Mouse (Mus musculus) heart, embryonic 12.5 days (tissue): ENCODE data around the gene G430095P16Rik. TPM values are rescaled to one million over a fixed set of nuclear protein-coding genes. Genes with fewer than 3 reads are reported as not detected.

Source experiments
- ATAC-seq: fragments of 200-750 bp; cut with Nextera tagmentation; 2 replicates; pipeline ENCODE4 v1.8.0; 2017; ENCODE audit warnings: moderate TSS enrichment, moderate library complexity; ENCODE audit not compliant: insufficient number of reproducible peaks, low FRiP score
- H3K27ac ChIP-seq: fragments of 300-500 bp; sonication (generic); 2 replicates; pipeline ENCODE4 v1.5.1; 2016; ENCODE audit warnings: mild to moderate bottlenecking, moderate library complexity; ENCODE audit not compliant: poor library complexity, severe bottlenecking
- H3K27me3 ChIP-seq: fragments of 300-500 bp; sonication (generic); replicated peaks from 2 replicates; pipeline ENCODE4 v1.6.1; 2016; ENCODE audit warnings: mild to moderate bottlenecking, moderate library complexity
- H3K36me3 ChIP-seq: fragments of 300-500 bp; sonication (generic); 2 replicates; pipeline ENCODE4 v1.6.1; 2016; ENCODE audit warnings: mild to moderate bottlenecking, moderate library complexity
- H3K4me1 ChIP-seq: fragments of 300-500 bp; sonication (generic); replicated peaks from 2 replicates; pipeline ENCODE4 v1.6.1; 2016; ENCODE audit warnings: mild to moderate bottlenecking
- H3K4me2 ChIP-seq: fragments of 300-500 bp; sonication (generic); 2 replicates; pipeline ENCODE4 v1.6.1; 2016; ENCODE audit warnings: mild to moderate bottlenecking, moderate library complexity
- H3K4me3 ChIP-seq: fragments of 300-500 bp; sonication (generic); 2 replicates; pipeline ENCODE4 v1.5.1; 2016; ENCODE audit warnings: mild to moderate bottlenecking
- H3K9ac ChIP-seq: fragments of 300-500 bp; sonication (generic); 2 replicates; pipeline ENCODE4 v1.6.1; 2016; ENCODE audit warnings: mild to moderate bottlenecking, moderate library complexity
- H3K9me3 ChIP-seq: fragments of 300-500 bp; sonication (generic); replicated peaks from 2 replicates; pipeline ENCODE4 v1.6.1; 2016; ENCODE audit warnings: mild to moderate bottlenecking, moderate library complexity
- WGBS: fragments of 180-500 bp; shearing (Covaris S2); methylation state at CpG from one replicate; pipeline ENCODE4 v1.1.7; 2016; 5-methylcytosine and 5-hydroxymethylcytosine counted together
- polyA plus RNA-seq: library from polyadenylated mRNA; unstranded; fragments of >200 nt; fragmentation: Nextera tagmentation; extraction: Ambion mirVana; gene quantifications from 2 replicates; pipeline ENCODE4 v1.2.1, GENCODE M21; 2016

G430095P16Rik gene
- polyA plus RNA-seq, 1 experiment from 2014 or later, result 6.9 TPM

DNA sequence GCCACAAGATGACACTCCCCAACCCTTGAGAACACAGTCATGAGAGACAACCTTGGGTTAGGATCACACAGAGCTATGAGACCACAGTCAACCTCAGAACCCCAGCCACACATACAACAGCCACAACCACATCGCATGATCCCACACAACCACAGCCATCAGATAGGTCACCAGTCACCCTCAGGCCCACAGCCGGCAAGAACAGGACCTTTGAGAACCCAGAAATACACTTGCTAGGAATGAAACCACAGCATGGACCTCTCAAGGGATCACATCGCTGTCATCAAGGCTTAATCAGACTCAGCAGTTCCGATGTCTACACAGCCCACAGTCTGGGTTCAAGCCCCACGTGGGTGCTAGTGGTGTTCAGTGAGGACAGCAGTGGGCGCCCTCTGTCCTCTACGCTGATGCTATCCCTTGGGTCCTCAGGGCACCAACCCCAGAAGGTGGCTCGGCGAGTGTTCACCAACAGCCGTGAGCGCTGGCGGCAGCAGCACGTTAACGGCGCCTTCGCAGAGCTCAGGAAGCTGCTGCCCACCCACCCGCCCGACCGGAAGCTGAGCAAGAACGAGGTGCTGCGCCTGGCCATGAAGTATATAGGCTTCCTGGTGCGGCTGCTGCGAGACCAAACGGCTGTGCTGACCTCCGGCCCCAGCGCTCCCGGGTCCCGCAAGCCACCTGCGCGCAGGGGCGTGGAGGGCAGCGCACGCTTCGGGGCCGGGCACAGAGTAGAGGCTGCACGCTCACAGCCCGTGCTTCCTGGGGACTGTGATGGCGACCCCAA is 19.1 kb upstream of the G430095P16Rik start:
- H3K4me1 ChIP-seq, result peaks cover 79% of the 10 kb centered on the region

DNA sequence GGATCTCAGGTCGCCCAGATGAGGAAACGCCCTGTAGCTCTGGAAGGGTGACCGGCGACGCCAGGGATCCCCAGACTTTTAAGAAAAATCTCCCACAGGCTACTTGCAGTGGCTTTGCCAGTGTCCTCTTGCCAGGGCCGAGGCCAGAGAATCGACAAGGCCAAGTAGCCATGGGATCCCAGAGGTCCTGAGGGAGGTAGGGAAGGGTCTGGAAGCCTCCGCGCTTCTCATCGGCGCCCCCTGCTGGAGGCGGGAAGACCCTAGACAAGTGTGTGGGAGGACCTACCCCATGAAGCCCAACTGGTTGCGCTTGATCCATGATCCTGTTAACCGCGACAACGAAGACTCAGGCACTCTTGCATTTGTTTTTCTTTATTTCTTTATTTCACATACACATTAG is 18.5 kb upstream of the G430095P16Rik start:
- Histone ChIP-seq H3K27ac (peak overlapping the region; percentile 91), H3K4me3 (peak overlapping the region; percentile 54), H3K36me3 (peaks cover 2% of the 10 kb centered on the region), H3K4me1 (peaks cover 81% of the 10 kb centered on the region), H3K9me3 (no peaks in the 10 kb centered on the region), H3K27me3 (peaks cover 55% of the 10 kb centered on the region), H3K4me2 (peak overlapping the region; percentile 66), H3K9ac (peak overlapping the region; percentile 79)
- peak; percentile 43 for ATAC-seq
- WGBS, result 2% methylated on average over 16 of the region's 16 CpGs

More for the DNA sequence above, 19.1 kb upstream of the G430095P16Rik start:
- WGBS, result 10% methylated on average over 38 of the region's 38 CpGs
- H3K36me3 ChIP-seq, result peaks cover 9% of the 10 kb centered on the region
- peak overlapping the region; percentile 91 for H3K27ac ChIP-seq
- H3K9ac ChIP-seq, result peak overlapping the region; percentile 79
- peaks cover 51% of the 10 kb centered on the region for H3K27me3 ChIP-seq
- no peak for ATAC-seq
- peak overlapping the region; percentile 66 for H3K4me2 ChIP-seq
- no peaks in the 10 kb centered on the region for H3K9me3 ChIP-seq
- peak overlapping the region; percentile 54 for H3K4me3 ChIP-seq

GRCm38 (mm10) chr8:84704867-84705831 is 17.7 kb upstream of the G430095P16Rik start:
- Histone ChIP-seq H3K4me3 (peak overlapping the region; percentile 54), H3K36me3 (no peaks in the 10 kb centered on the region), H3K4me1 (peaks cover 79% of the 10 kb centered on the region), H3K9me3 (no peaks in the 10 kb centered on the region), H3K27ac (peak overlapping the region; percentile 91), H3K9ac (peak overlapping the region; percentile 79), H3K4me2 (peak overlapping the region; percentile 66), H3K27me3 (peaks cover 55% of the 10 kb centered on the region)
- ATAC-seq, result peak; percentile 7; the same call in 1 of the 2 replicates
- 2% methylated on average over 61 of the region's 61 CpGs for WGBS

DNA sequence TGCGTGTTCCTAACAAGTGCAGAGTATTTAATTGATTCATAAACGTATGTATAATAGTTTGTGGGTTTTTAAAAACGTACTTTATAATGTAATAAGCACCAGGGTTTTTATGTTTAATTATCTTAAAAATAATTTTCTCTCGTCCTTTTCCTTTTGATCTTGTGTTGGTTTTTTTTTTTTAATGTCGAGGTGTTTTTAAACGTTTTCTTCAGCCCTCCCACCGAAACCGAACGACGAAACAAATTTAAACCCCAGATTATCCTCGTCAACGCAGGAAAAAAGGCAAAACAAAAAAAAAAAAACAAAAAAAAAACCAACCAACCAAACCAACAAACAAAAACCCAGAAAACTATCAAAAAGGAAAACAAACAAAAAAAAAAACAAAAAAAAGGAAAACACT is 16.8 kb upstream of the G430095P16Rik start:
- no peak for ATAC-seq
- Histone ChIP-seq H3K9me3 (no peaks in the 10 kb centered on the region), H3K9ac (peak overlapping the region; percentile 79), H3K4me1 (peaks cover 76% of the 10 kb centered on the region), H3K27ac (peak overlapping the region; percentile 91), H3K36me3 (no peaks in the 10 kb centered on the region), H3K4me2 (peak overlapping the region; percentile 66), H3K27me3 (peaks cover 56% of the 10 kb centered on the region), H3K4me3 (peak overlapping the region; percentile 54)
- 4% methylated on average over 12 of the region's 12 CpGs for WGBS

- H3K4me2 ChIP-seq, result peak overlapping the region; percentile 60
- H3K27ac ChIP-seq, result peak overlapping the region; percentile 63
- H3K4me1 ChIP-seq, result peaks cover 76% of the 10 kb centered on the region
- H3K9me3 ChIP-seq, result no peaks in the 10 kb centered on the region
- H3K9ac ChIP-seq, result peak overlapping the region; percentile 53
- peaks cover 64% of the 10 kb centered on the region for H3K27me3 ChIP-seq
- peak; percentile 49 for ATAC-seq
- H3K4me3 ChIP-seq, result peak overlapping the region; percentile 44
- H3K36me3 ChIP-seq, result no peaks in the 10 kb centered on the region
- 2% methylated on average over 43 of the region's 45 CpGs for WGBS
Observed at GRCm38 (mm10) chr8:84706610-84707266, 16.1 kb upstream of the G430095P16Rik start.

GRCm38 (mm10) chr8:84707267-84707883 is 15.4 kb upstream of the G430095P16Rik start:
- peak overlapping the region; percentile 60 for H3K4me2 ChIP-seq
- peak overlapping the region; percentile 53 for H3K9ac ChIP-seq
- H3K27me3 ChIP-seq, result peaks cover 63% of the 10 kb centered on the region
- H3K36me3 ChIP-seq, result no peaks in the 10 kb centered on the region
- H3K9me3 ChIP-seq, result no peaks in the 10 kb centered on the region
- H3K4me3 ChIP-seq, result peak overlapping the region; percentile 44
- H3K4me1 ChIP-seq, result peaks cover 76% of the 10 kb centered on the region
- WGBS, result 6% methylated on average over 22 of the region's 22 CpGs
- ATAC-seq, result peak; percentile 79
- H3K27ac ChIP-seq, result peak overlapping the region; percentile 63

GRCm38 (mm10) chr8:84708071-84708541 is 14.7 kb upstream of the G430095P16Rik start:
- peaks cover 77% of the 10 kb centered on the region for H3K4me1 ChIP-seq
- peak overlapping the region; percentile 60 for H3K4me2 ChIP-seq
- WGBS, result 11% methylated on average over 15 of the region's 15 CpGs
- H3K36me3 ChIP-seq, result no peaks in the 10 kb centered on the region
- peaks cover 57% of the 10 kb centered on the region for H3K27me3 ChIP-seq
- peak overlapping the region; percentile 44 for H3K4me3 ChIP-seq
- ATAC-seq, result no peak
- H3K9me3 ChIP-seq, result no peaks in the 10 kb centered on the region
- peak overlapping the region; percentile 53 for H3K9ac ChIP-seq
- peak overlapping the region; percentile 63 for H3K27ac ChIP-seq

DNA sequence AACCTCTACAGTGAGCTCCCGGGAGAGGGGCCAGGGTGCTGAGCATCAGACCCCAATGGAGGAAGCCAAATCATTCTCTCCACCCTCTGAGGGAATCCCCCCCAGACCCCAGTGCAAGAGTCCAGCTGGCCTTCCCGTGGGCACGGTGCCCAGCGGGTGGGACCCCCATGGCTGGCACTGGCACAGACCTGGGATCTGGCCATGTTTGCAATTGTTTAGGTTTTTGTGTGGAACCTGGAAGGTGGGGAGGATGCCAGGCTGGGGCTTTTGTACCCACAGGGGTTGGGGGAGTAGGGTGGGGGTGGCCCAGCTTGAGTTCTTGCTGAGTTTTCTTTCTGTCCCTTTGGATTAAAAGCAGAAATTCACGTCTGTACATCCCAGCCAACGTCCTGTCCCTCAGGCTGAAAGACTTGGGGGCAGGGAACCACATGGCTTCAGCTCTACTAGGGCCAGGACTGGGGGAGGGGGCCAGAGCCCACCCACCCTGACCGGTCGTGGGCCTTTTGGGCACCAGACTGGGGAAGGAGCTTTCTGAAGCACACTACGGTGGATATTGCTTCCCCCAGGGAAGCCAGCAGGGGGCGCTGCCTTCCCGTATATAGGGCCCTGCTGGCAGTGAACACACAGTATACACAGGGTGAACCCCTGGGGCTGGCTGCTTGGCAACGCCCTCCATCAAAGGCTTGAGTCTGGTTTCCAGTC is 13.9 kb upstream of the G430095P16Rik start:
- Histone ChIP-seq H3K27ac (no peak overlapping the region; the same call in 1 of the 2 replicates), H3K9ac (peak overlapping the region; percentile 51; the same call in 1 of the 2 replicates), H3K4me1 (peaks cover 78% of the 10 kb centered on the region), H3K27me3 (peaks cover 57% of the 10 kb centered on the region), H3K4me3 (no peak overlapping the region), H3K9me3 (no peaks in the 10 kb centered on the region), H3K4me2 (no peak overlapping the region), H3K36me3 (no peaks in the 10 kb centered on the region)
- peak; percentile 22; the same call in 1 of the 2 replicates for ATAC-seq
- WGBS, result 15% methylated on average over 12 of the region's 12 CpGs

- no peaks in the 10 kb centered on the region for H3K36me3 ChIP-seq
- 85% methylated on average over 1 of the region's 1 CpGs for WGBS
- no peak overlapping the region for H3K9ac ChIP-seq
- H3K27me3 ChIP-seq, result peaks cover 58% of the 10 kb centered on the region
- H3K4me3 ChIP-seq, result no peak overlapping the region
- no peak overlapping the region for H3K27ac ChIP-seq
- no peak for ATAC-seq
- no peaks in the 10 kb centered on the region for H3K9me3 ChIP-seq
- no peak overlapping the region for H3K4me2 ChIP-seq
- H3K4me1 ChIP-seq, result peaks cover 78% of the 10 kb centered on the region
Observed at GRCm38 (mm10) chr8:84709931-84710330, 12.9 kb upstream of the G430095P16Rik start.

DNA sequence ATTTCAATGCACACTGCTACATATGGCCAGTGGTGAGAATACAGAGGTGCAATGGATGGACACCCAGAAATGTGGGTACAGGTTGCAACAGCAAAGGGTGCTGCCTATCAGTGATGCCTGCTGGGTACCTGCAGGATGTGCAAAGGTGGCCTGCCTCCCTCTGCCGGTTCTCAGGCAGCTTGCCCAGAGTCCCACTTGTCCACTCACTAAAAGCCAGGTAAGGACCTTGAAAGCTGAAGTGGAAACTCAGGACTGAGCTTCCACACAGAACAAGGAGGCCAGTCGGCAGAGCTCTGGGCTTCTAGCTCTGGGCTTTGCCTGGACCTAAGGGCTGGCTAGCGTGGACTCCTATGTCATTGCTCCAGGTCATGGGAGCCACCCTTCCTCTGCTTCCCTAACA is 11.5 kb upstream of the G430095P16Rik start:
- ATAC-seq, result no peak
- H3K27ac ChIP-seq, result peak overlapping the region; percentile 73
- no peak overlapping the region for H3K4me2 ChIP-seq
- peaks cover 63% of the 10 kb centered on the region for H3K27me3 ChIP-seq
- H3K4me1 ChIP-seq, result peaks cover 77% of the 10 kb centered on the region
- 0 out of 2 replicates have a peak overlapping the region, but pooled peaks have one; percentile 43 for H3K9ac ChIP-seq
- WGBS, result 62% methylated on average over 3 of the region's 3 CpGs
- H3K4me3 ChIP-seq, result no peak overlapping the region
- no peaks in the 10 kb centered on the region for H3K9me3 ChIP-seq
- no peaks in the 10 kb centered on the region for H3K36me3 ChIP-seq
